Mouse (Mus musculus): Measurements from ENCODE around the gene St3gal5. TPM values are rescaled to one million over a fixed set of nuclear protein-coding genes. Genes with fewer than 3 reads are reported as not detected.
"Not testable (repeated sequence)": the region's sequence is repeated elsewhere in the genome, so short reads cannot be mapped to it uniquely, and the experiment has no call there.

The St3gal5 gene
- 54.7 and 62.1 TPM in 2 replicates for polyA plus RNA-seq (2015; fragmentation: Nextera tagmentation; extraction: Ambion mirVana)

- peaks cover 26% of the 10 kb centered on the region for H3K4me1 ChIP-seq
- under 1% methylated on average over 71 of the region's 81 CpGs for WGBS
- H3K27me3 ChIP-seq (replicated peaks) = no peaks in the 10 kb centered on the region
- H3K4me2 ChIP-seq = peak within 1 kb of the TSS; percentile 81
- no peaks in the 10 kb centered on the region for H3K9me3 ChIP-seq
- peak within 1 kb of the TSS; percentile 90 for H3K4me3 ChIP-seq
- peak; percentile 97 for ATAC-seq (replicated peaks)
- H3K9ac ChIP-seq = peak within 1 kb of the TSS; percentile 94
- no peaks in the 10 kb centered on the region for H3K36me3 ChIP-seq (replicated peaks)
- peak within 1 kb of the TSS; percentile 87 for H3K27ac ChIP-seq
Observed at GRCm38 (mm10) chr6:72097181-72097995, at the start of gene St3gal5. St3gal5 (plus strand) TSS chr6:72097592.

- H3K4me3 ChIP-seq = no peak overlapping the region
- no peak overlapping the region for H3K9ac ChIP-seq
- no peak overlapping the region for H3K4me2 ChIP-seq
- H3K9me3 ChIP-seq = no peaks in the 10 kb centered on the region
- H3K4me1 ChIP-seq = no peaks in the 10 kb centered on the region
- H3K27me3 ChIP-seq (replicated peaks) = no peaks in the 10 kb centered on the region
- no peak for ATAC-seq (replicated peaks)
- 89% methylated on average over 5 of the region's 5 CpGs for WGBS
- no peaks in the 10 kb centered on the region for H3K36me3 ChIP-seq (replicated peaks)
- H3K27ac ChIP-seq = no peak overlapping the region
Observed at GRCm38 (mm10) chr6:72048643-72049042, 48.7 kb upstream of the St3gal5 start.

- no peak for ATAC-seq (replicated peaks)
- H3K4me1 ChIP-seq = no peaks in the 10 kb centered on the region
- H3K27ac ChIP-seq = no peak overlapping the region
- no peak overlapping the region for H3K4me2 ChIP-seq
- H3K4me3 ChIP-seq = no peak overlapping the region
- H3K9ac ChIP-seq = no peak overlapping the region
- WGBS = 68% methylated on average over 6 of the region's 6 CpGs
- H3K9me3 ChIP-seq = no peaks in the 10 kb centered on the region
- H3K36me3 ChIP-seq (replicated peaks) = no peaks in the 10 kb centered on the region
- H3K27me3 ChIP-seq (replicated peaks) = no peaks in the 10 kb centered on the region
Observed at GRCm38 (mm10) chr6:72049941-72050340, 47.5 kb upstream of the St3gal5 start.

GRCm38 (mm10) chr6:72050827-72051226 is 46.6 kb upstream of the St3gal5 start:
- Histone ChIP-seq H3K9me3 (no peaks in the 10 kb centered on the region), H3K4me1 (no peaks in the 10 kb centered on the region), H3K27ac (no peak overlapping the region), H3K27me3 (replicated peaks) (no peaks in the 10 kb centered on the region), H3K4me2 (no peak overlapping the region), H3K9ac (no peak overlapping the region), H3K4me3 (no peak overlapping the region), H3K36me3 (replicated peaks) (no peaks in the 10 kb centered on the region)
- no peak for ATAC-seq (replicated peaks)
- WGBS = 82% methylated on average over 7 of the region's 7 CpGs

- no peaks in the 10 kb centered on the region for H3K9me3 ChIP-seq
- H3K4me3 ChIP-seq = no peak overlapping the region
- H3K36me3 ChIP-seq (replicated peaks) = no peaks in the 10 kb centered on the region
- no peak overlapping the region for H3K27ac ChIP-seq
- no peak overlapping the region for H3K4me2 ChIP-seq
- H3K27me3 ChIP-seq (replicated peaks) = no peaks in the 10 kb centered on the region
- no peaks in the 10 kb centered on the region for H3K4me1 ChIP-seq
- ATAC-seq (replicated peaks) = no peak
- WGBS = 92% methylated on average over 2 of the region's 2 CpGs
- no peak overlapping the region for H3K9ac ChIP-seq
Observed at GRCm38 (mm10) chr6:72051247-72051646, 46.1 kb upstream of the St3gal5 start.

- no peak for ATAC-seq (replicated peaks)
- Histone ChIP-seq H3K4me1 (no peaks in the 10 kb centered on the region), H3K9ac (no peak overlapping the region), H3K4me2 (no peak overlapping the region), H3K36me3 (replicated peaks) (no peaks in the 10 kb centered on the region), H3K4me3 (no peak overlapping the region), H3K27me3 (replicated peaks) (no peaks in the 10 kb centered on the region), H3K9me3 (no peaks in the 10 kb centered on the region), H3K27ac (no peak overlapping the region)
- WGBS = 68% methylated on average over 6 of the region's 6 CpGs
Observed at GRCm38 (mm10) chr6:72051757-72052156, 45.6 kb upstream of the St3gal5 start.

- WGBS = 75% methylated on average over 2 of the region's 2 CpGs
- no peak overlapping the region for H3K4me3 ChIP-seq
- H3K9me3 ChIP-seq = no peaks in the 10 kb centered on the region
- no peak overlapping the region for H3K9ac ChIP-seq
- H3K36me3 ChIP-seq (replicated peaks) = no peaks in the 10 kb centered on the region
- H3K27ac ChIP-seq = no peak overlapping the region
- H3K4me1 ChIP-seq = no peaks in the 10 kb centered on the region
- no peak for ATAC-seq (replicated peaks)
- no peak overlapping the region for H3K4me2 ChIP-seq
- no peaks in the 10 kb centered on the region for H3K27me3 ChIP-seq (replicated peaks)
Observed at GRCm38 (mm10) chr6:72056548-72056947, 40.8 kb upstream of the St3gal5 start.

GRCm38 (mm10) chr6:72058398-72058889 is 38.9 kb upstream of the St3gal5 start:
- Histone ChIP-seq H3K27me3 (replicated peaks) (no peaks in the 10 kb centered on the region), H3K9me3 (no peaks in the 10 kb centered on the region), H3K27ac (no peak overlapping the region), H3K4me3 (no peak overlapping the region), H3K36me3 (replicated peaks) (no peaks in the 10 kb centered on the region), H3K4me2 (no peak overlapping the region), H3K9ac (no peak overlapping the region), H3K4me1 (no peaks in the 10 kb centered on the region)
- ATAC-seq (replicated peaks) = no peak
- 87% methylated on average over 9 of the region's 9 CpGs for WGBS

GRCm38 (mm10) chr6:72060677-72061076 is 36.7 kb upstream of the St3gal5 start:
- not testable (repeated sequence) for H3K36me3 ChIP-seq (replicated peaks); H3K4me2 ChIP-seq; H3K27ac ChIP-seq; H3K4me3 ChIP-seq; ATAC-seq (replicated peaks); H3K9me3 ChIP-seq; H3K4me1 ChIP-seq; H3K9ac ChIP-seq; H3K27me3 ChIP-seq (replicated peaks)
- WGBS = 65% methylated on average over 10 of the region's 10 CpGs

- no peak overlapping the region for H3K9ac ChIP-seq
- no peaks in the 10 kb centered on the region for H3K4me1 ChIP-seq
- no peaks in the 10 kb centered on the region for H3K9me3 ChIP-seq
- no peak overlapping the region for H3K4me3 ChIP-seq
- WGBS = 90% methylated on average over 6 of the region's 6 CpGs
- no peak overlapping the region for H3K4me2 ChIP-seq
- no peak for ATAC-seq (replicated peaks)
- H3K27ac ChIP-seq = no peak overlapping the region
- no peaks in the 10 kb centered on the region for H3K27me3 ChIP-seq (replicated peaks)
- no peaks in the 10 kb centered on the region for H3K36me3 ChIP-seq (replicated peaks)
Observed at GRCm38 (mm10) chr6:72063718-72064117, 33.7 kb upstream of the St3gal5 start.

- Histone ChIP-seq H3K4me1 (no peaks in the 10 kb centered on the region), H3K4me2 (no peak overlapping the region), H3K36me3 (replicated peaks) (no peaks in the 10 kb centered on the region), H3K9ac (no peak overlapping the region), H3K27ac (no peak overlapping the region), H3K4me3 (no peak overlapping the region), H3K9me3 (no peaks in the 10 kb centered on the region), H3K27me3 (replicated peaks) (no peaks in the 10 kb centered on the region)
- ATAC-seq (replicated peaks) = no peak
- WGBS = 57% methylated on average over 10 of the region's 10 CpGs
Observed at GRCm38 (mm10) chr6:72065988-72066387, 31.4 kb upstream of the St3gal5 start.

- no peaks in the 10 kb centered on the region for H3K4me1 ChIP-seq
- H3K9me3 ChIP-seq = no peaks in the 10 kb centered on the region
- H3K9ac ChIP-seq = no peak overlapping the region
- H3K4me2 ChIP-seq = no peak overlapping the region
- no peaks in the 10 kb centered on the region for H3K27me3 ChIP-seq (replicated peaks)
- ATAC-seq (replicated peaks) = no peak
- no peak overlapping the region for H3K4me3 ChIP-seq
- no peak overlapping the region for H3K27ac ChIP-seq
- 92% methylated on average over 4 of the region's 4 CpGs for WGBS
- H3K36me3 ChIP-seq (replicated peaks) = no peaks in the 10 kb centered on the region
Observed at GRCm38 (mm10) chr6:72068436-72068835, 29.0 kb upstream of the St3gal5 start.

GRCm38 (mm10) chr6:72071281-72071870 is 26.0 kb upstream of the St3gal5 start:
- WGBS = 84% methylated on average over 5 of the region's 5 CpGs
- no peak overlapping the region for H3K9ac ChIP-seq
- ATAC-seq (replicated peaks) = no peak

More at GRCm38 (mm10) chr6:72071281-72071870, 26.0 kb upstream of the St3gal5 start:
- H3K36me3 ChIP-seq (replicated peaks) = no peaks in the 10 kb centered on the region
- no peak overlapping the region for H3K4me3 ChIP-seq
- no peaks in the 10 kb centered on the region for H3K9me3 ChIP-seq
- H3K27me3 ChIP-seq (replicated peaks) = no peaks in the 10 kb centered on the region
- no peak overlapping the region for H3K4me2 ChIP-seq
- no peak overlapping the region for H3K27ac ChIP-seq
- no peaks in the 10 kb centered on the region for H3K4me1 ChIP-seq

All from midbrain, embryonic 15.5 days (tissue).